Mouse (Mus musculus): ENCODE measurements around the gene Treh.

DNA sequence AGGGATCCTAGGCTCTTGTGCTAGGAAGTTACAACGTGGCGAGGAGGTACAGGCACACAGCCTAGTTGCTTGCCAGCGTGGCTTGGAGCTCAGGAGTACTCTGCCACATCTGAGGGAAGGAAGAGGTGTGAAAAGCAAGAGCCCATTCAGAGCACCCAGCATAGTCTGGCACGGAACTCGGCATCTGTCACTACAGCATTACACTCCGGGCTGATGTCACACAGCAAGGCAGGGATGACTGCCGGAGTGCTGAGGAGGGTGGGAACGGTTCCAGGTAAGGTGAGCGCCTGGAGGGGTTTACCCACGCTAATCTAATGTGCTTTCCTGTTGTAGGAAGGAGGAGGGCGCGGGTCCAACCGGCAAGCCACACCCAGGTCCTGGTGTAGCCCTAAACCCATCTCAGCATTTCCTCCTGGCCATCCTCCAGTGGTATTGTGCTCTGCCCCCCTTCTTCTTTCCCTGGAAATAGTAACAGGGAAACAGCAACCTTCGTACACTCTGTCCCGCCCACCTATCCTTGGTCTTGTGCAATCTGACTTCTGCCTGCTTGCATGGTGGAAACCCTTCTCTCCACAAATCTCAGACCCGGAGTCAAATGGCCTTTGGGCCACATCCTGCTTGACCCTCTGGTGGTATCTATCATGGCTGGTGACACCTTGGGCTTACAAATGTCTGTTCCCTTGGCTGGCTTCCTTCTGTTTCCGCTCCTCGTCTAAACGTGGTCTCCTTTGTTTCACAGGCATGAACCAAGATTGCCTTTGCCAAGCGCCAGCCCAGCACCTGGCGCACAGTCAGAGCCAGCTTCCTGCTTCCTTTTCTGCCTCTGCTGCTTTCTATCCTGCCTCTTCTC is 18.9 kb downstream of the Treh start:
- TF ChIP-seq POLR2A (IDR thresholded peaks at IDR 0.05; ENCODE audit: borderline replicate concordance, low read depth, low read length) (no peak), CTCF (IDR thresholded peaks at IDR 0.05; ENCODE audit: low read depth, low read length) (no peak)
